Mouse (Mus musculus) subcutaneous adipose tissue, adult 2 months (tissue): ENCODE measurements around the gene Krtap4-13. TPM values are rescaled to one million over a fixed set of nuclear protein-coding genes. Genes with fewer than 3 reads are reported as not detected.

ENCODE experiments used
- polyA plus RNA-seq: library from polyadenylated mRNA; depleted of rRNA; stranded (reverse); fragments of >200 nt; gene quantifications from 2 replicates; pipeline ENCODE4 v1.2.3, GENCODE M21; 2012; ENCODE audit warnings: low replicate concordance; rRNA removed

Krtap4-13 gene
- polyA plus RNA-seq, result not detected in 2 replicates

DNA sequence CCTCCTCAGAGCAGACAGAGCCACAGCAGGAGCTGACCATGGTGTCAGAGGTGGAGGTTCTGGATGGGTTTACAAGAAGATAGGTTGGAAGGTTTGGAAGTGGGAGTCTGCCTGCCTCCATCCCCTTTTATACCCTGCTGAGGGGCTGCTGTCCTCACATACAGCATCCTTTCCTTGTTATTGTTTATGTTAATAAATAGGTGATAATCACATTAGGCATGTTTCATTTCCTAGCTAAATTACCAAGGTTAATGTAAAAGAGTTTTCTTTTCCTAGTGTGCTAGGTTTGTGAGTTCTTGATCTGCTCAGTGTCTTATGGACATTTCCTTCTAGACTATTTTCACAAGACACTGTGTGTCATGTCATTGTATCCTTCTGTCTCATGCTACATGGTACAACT, at the start of gene Krtap4-13:
TSS of gene Krtap4-13 (minus strand) at position 101 of the 400 bp plus-strand sequence.

GRCm38 (mm10) chr11:99857617-99858016, 47.9 kb upstream of the Krtap4-13 start, which contains the start of gene Gm11568:
TSS of gene Gm11568 (plus strand) at chr11:99857917.

GRCm38 (mm10) chr11:99851508-99851907, 41.8 kb upstream of the Krtap4-13 start, which contains the start of gene Krtap4-16:
TSS of gene Krtap4-16 (minus strand) at chr11:99851608.

GRCm38 (mm10) chr11:99837966-99838365, 28.3 kb upstream of the Krtap4-13 start, which contains the start of gene 2300003K06Rik:
TSS of gene 2300003K06Rik (minus strand) at chr11:99838066.

GRCm38 (mm10) chr11:99815566-99815965, 5.9 kb upstream of the Krtap4-13 start, which contains the start of gene Gm11564:
TSS of gene Gm11564 (minus strand) at chr11:99815666.

DNA sequence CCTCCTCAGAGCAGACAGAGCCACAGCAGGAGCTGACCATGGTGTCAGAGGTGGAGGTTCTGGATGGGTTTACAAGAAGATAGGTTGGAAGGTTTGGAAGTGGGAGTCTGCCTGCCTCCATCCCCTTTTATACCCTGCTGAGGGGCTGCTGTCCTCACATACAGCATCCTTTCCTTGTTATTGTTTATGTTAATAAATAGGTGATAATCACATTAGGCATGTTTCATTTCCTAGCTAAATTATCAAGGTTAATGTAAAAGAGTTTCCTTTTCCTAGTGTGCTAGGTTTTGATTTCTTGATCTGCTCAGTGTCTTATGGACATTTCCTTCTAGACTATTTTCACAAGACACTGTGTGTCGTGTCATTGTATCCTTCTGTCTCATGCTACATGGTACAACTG, 5.3 kb downstream of the Krtap4-13 start, which contains the start of gene Gm11554:
TSS of gene Gm11554 (minus strand) at position 101 of the 400 bp plus-strand sequence.

DNA sequence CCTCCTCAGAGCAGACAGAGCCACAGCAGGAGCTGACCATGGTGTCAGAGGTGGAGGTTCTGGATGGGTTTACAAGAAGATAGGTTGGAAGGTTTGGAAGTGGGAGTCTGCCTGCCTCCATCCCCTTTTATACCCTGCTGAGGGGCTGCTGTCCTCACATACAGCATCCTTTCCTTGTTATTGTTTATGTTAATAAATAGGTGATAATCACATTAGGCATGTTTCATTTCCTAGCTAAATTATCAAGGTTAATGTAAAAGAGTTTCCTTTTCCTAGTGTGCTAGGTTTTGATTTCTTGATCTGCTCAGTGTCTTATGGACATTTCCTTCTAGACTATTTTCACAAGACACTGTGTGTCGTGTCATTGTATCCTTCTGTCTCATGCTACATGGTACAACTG, 10.9 kb downstream of the Krtap4-13 start, which contains the start of gene Gm11569:
TSS of gene Gm11569 (minus strand) at position 101 of the 400 bp plus-strand sequence.

DNA sequence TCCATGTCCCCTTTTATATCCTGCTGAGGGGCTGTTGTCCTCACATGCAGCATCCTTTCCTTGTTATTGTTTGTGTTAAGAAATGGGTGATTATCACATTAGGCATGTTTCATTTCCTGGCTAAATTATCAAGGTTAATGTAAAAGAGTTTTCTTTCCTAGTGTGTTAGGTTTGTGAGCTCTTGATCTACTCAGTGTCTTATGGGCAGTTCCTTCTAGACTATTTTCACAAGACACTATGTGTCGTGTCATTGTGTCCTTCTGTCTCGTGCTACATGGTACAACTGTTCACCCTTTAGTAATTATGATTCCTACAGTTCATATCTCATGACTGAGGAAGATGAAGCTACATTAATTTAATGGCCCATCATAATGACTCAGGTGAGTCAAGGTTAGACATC, 16.3 kb downstream of the Krtap4-13 start, which contains the start of gene Gm11596:
TSS of gene Gm11596 (minus strand) at position 101 of the 400 bp plus-strand sequence.

GRCm38 (mm10) chr11:99784900-99785299, 24.8 kb downstream of the Krtap4-13 start, which contains the start of gene Krtap4-9:
TSS of gene Krtap4-9 (plus strand) at chr11:99785200.

DNA sequence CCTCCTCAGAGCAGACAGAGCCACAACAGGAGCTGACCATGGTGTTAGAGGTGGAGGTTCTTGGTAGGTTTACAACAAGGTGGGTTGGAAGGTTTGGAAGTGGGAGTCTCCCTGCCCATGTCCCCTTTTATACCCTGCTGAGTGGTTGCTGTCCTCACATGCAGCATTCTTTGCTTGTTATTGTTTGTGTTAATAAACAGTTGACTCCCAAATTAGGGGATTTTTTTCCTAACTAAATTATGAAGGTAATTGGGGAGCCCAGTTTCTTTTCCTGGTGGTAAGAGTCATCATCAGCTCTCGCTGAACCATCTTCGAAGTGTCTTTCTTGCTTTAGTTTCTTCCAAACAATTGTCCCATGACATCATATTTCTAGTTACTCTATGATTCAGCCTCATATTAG, 29.1 kb downstream of the Krtap4-13 start, which contains the start of gene Krtap4-8:
TSS of gene Krtap4-8 (minus strand) at position 101 of the 400 bp plus-strand sequence.

DNA sequence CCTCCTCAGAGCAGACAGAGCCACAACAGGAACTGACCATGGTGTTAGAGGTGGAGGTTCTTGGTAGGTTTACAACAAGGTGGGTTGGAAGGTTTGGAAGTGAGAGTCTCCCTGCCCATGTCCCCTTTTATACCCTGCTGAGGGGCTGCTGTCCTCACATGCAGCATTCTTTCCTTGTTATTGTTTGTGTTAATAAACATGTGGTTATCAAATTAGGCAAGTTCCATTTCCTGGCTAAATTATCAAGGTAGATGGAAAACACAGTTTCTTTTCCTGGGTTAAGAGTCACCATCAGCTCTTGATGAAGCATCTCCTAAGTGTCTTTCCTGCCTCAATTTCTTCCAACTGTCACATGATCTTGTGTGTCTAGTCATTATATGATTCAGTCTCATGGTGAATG, 36.9 kb downstream of the Krtap4-13 start, which contains the start of gene Gm11595:
TSS of gene Gm11595 (minus strand) at position 101 of the 400 bp plus-strand sequence.

Other genes with a start within 250 kb of the Krtap4-13 start
- not detected in 2 replicates for gene Krtap3-1, start 243.3 kb downstream of the Krtap4-13 start, polyA plus RNA-seq
- not detected in 2 replicates for gene Krtap1-5, start 228.9 kb downstream of the Krtap4-13 start, polyA plus RNA-seq
- not detected in 2 replicates for gene Krtap1-4, start 226.2 kb downstream of the Krtap4-13 start, polyA plus RNA-seq
- not detected in 2 replicates for gene Krtap1-3, start 218.6 kb downstream of the Krtap4-13 start, polyA plus RNA-seq
- not detected in 2 replicates for gene Krtap9-3, start 211.8 kb downstream of the Krtap4-13 start, polyA plus RNA-seq
- not detected in 2 replicates for gene Gm11938, start 206.6 kb downstream of the Krtap4-13 start, polyA plus RNA-seq
- gene Gm11937, start 199.7 kb downstream of the Krtap4-13 start, polyA plus RNA-seq, result not detected in 2 replicates
- gene Krtap2-4, start 195.0 kb downstream of the Krtap4-13 start, polyA plus RNA-seq, result not detected in 2 replicates
- gene Gm11562, start 189.5 kb downstream of the Krtap4-13 start, polyA plus RNA-seq, result not detected in 2 replicates
- gene Krtap4-1, start 181.7 kb downstream of the Krtap4-13 start, polyA plus RNA-seq, result not detected in 2 replicates
- gene Krtap4-2, start 174.8 kb downstream of the Krtap4-13 start, polyA plus RNA-seq, result not detected in 2 replicates
- gene Krtap4-7, start 165.8 kb downstream of the Krtap4-13 start, polyA plus RNA-seq, result not detected in 2 replicates
- not detected in 2 replicates for gene Gm11555, start 159.7 kb downstream of the Krtap4-13 start, polyA plus RNA-seq
- not detected in 2 replicates for gene Gm11563, start 150.9 kb downstream of the Krtap4-13 start, polyA plus RNA-seq
- not detected in 2 replicates for gene Krtap4-6, start 143.9 kb downstream of the Krtap4-13 start, polyA plus RNA-seq
- gene Gm14190, start 119.2 kb downstream of the Krtap4-13 start, polyA plus RNA-seq, result not detected in 2 replicates
- not detected in 2 replicates for gene Gm14180, start 75.6 kb downstream of the Krtap4-13 start, polyA plus RNA-seq
- not detected in 2 replicates for gene Gm11595, start 37.0 kb downstream of the Krtap4-13 start, polyA plus RNA-seq
- not detected in 2 replicates for gene Krtap4-8, start 29.2 kb downstream of the Krtap4-13 start, polyA plus RNA-seq
- not detected in 2 replicates for gene Krtap4-9, start 24.7 kb downstream of the Krtap4-13 start, polyA plus RNA-seq
- not detected in 2 replicates for gene Gm11596, start 16.4 kb downstream of the Krtap4-13 start, polyA plus RNA-seq
- gene Gm11569, start 11.0 kb downstream of the Krtap4-13 start, polyA plus RNA-seq, result not detected in 2 replicates
- not detected in 2 replicates for gene Gm11554, start 5.4 kb downstream of the Krtap4-13 start, polyA plus RNA-seq
- not detected in 2 replicates for gene Gm11564, start 5.8 kb upstream of the Krtap4-13 start, polyA plus RNA-seq
- not detected in 2 replicates for gene 2300003K06Rik, start 28.2 kb upstream of the Krtap4-13 start, polyA plus RNA-seq
- gene Krtap4-16, start 41.7 kb upstream of the Krtap4-13 start, polyA plus RNA-seq, result not detected in 2 replicates
- gene Gm11568, start 48.0 kb upstream of the Krtap4-13 start, polyA plus RNA-seq, result not detected in 2 replicates
- not detected in 2 replicates for gene Gm11559, start 54.6 kb upstream of the Krtap4-13 start, polyA plus RNA-seq
- gene Krtap9-1, start 63.5 kb upstream of the Krtap4-13 start, polyA plus RNA-seq, result not detected in 2 replicates
- not detected in 2 replicates for gene Gm11567, start 69.3 kb upstream of the Krtap4-13 start, polyA plus RNA-seq
- gene Krtap31-1, start 98.0 kb upstream of the Krtap4-13 start, polyA plus RNA-seq, result not detected in 2 replicates
- not detected in 2 replicates for gene Gm11565, start 104.9 kb upstream of the Krtap4-13 start, polyA plus RNA-seq
- not detected in 2 replicates for gene Krtap31-2, start 126.4 kb upstream of the Krtap4-13 start, polyA plus RNA-seq
- not detected in 2 replicates for gene Krtap9-5, start 138.6 kb upstream of the Krtap4-13 start, polyA plus RNA-seq
- not detected in 2 replicates for gene Krtap29-1, start 169.2 kb upstream of the Krtap4-13 start, polyA plus RNA-seq
- gene Krtap16-1, start 176.7 kb upstream of the Krtap4-13 start, polyA plus RNA-seq, result not detected in 2 replicates
- gene Krtap17-1, start 184.1 kb upstream of the Krtap4-13 start, polyA plus RNA-seq, result 2.2 TPM in 1 of 2 replicates, not detected in the other
- 0.06 TPM in 2 replicates for gene Krt33a, start 206.3 kb upstream of the Krtap4-13 start, polyA plus RNA-seq
- gene Krt33b, start 220.0 kb upstream of the Krtap4-13 start, polyA plus RNA-seq, result not detected in 2 replicates
- not detected in 2 replicates for gene Krt34, start 231.7 kb upstream of the Krtap4-13 start, polyA plus RNA-seq
- gene Krt31, start 240.7 kb upstream of the Krtap4-13 start, polyA plus RNA-seq, result not detected in 2 replicates